Mouse (Mus musculus) activated CD4-positive, CD25-positive, alpha-beta regulatory T cell, adult 4 months (primary cell): ENCODE measurements around the gene Rab7. TPM values are rescaled to one million over a fixed set of nuclear protein-coding genes. Genes with fewer than 3 reads are reported as not detected.
A peak's percentile ranks its signal among the peaks of the same experiment; 100 is the strongest.

ENCODE experiments used
- ATAC-seq: one replicate; pipeline ENCODE4 v1.8.0; 2017
- polyA plus RNA-seq, 2 experiments: library from polyadenylated mRNA; unstranded; fragments of 100-300 nt; shearing (Covaris generic); gene quantifications; one replicate each; pipeline ENCODE4 v1.2.1; 2017

Gene Rab7
- 100 to 1,000 TPM; 294 to 336 TPM for polyA plus RNA-seq

- ATAC-seq, result peak; percentile 97
Observed at GRCm38 (mm10) chr6:88044577-88045405, at the start of gene Rab7. Gene Rab7 (minus strand): TSS chr6:88045270.

- ATAC-seq, result no peak
Observed at GRCm38 (mm10) chr6:88088971-88089370, 43.9 kb upstream of the Rab7 start.

GRCm38 (mm10) chr6:88084278-88085151 is 39.4 kb upstream of the Rab7 start, which contains the start of gene Rpn1:
Gene Rpn1 (plus strand): TSS chr6:88084482.
- peak; percentile 95 for ATAC-seq

GRCm38 (mm10) chr6:88083672-88084071 is 38.6 kb upstream of the Rab7 start:
- ATAC-seq, result no peak

- no peak for ATAC-seq
Observed at GRCm38 (mm10) chr6:88083095-88083494, 38.0 kb upstream of the Rab7 start.

GRCm38 (mm10) chr6:88075960-88076517 is 31.0 kb upstream of the Rab7 start:
- ATAC-seq, result no peak

- ATAC-seq, result peak; percentile 98
Observed at GRCm38 (mm10) chr6:88074752-88075554, 29.9 kb upstream of the Rab7 start.

- no peak for ATAC-seq
Observed at GRCm38 (mm10) chr6:88071216-88071615, 26.1 kb upstream of the Rab7 start.

GRCm38 (mm10) chr6:88070468-88070867 is 25.4 kb upstream of the Rab7 start:
- no peak for ATAC-seq

GRCm38 (mm10) chr6:88068739-88069138 is 23.7 kb upstream of the Rab7 start:
- ATAC-seq, result no peak

GRCm38 (mm10) chr6:88067722-88068121 is 22.7 kb upstream of the Rab7 start:
- no peak for ATAC-seq

GRCm38 (mm10) chr6:88065968-88066367 is 20.9 kb upstream of the Rab7 start:
- ATAC-seq, result no peak

- no peak for ATAC-seq
Observed at GRCm38 (mm10) chr6:88065116-88065515, 20.0 kb upstream of the Rab7 start.

- peak; percentile 67 for ATAC-seq
Observed at GRCm38 (mm10) chr6:88064072-88064642, 19.1 kb upstream of the Rab7 start.

GRCm38 (mm10) chr6:88062398-88062797 is 17.3 kb upstream of the Rab7 start:
- no peak for ATAC-seq

GRCm38 (mm10) chr6:88061406-88061805 is 16.3 kb upstream of the Rab7 start:
- no peak for ATAC-seq

GRCm38 (mm10) chr6:88060602-88061001 is 15.5 kb upstream of the Rab7 start:
- ATAC-seq, result no peak

- no peak for ATAC-seq
Observed at GRCm38 (mm10) chr6:88059903-88060302, 14.8 kb upstream of the Rab7 start.

GRCm38 (mm10) chr6:88056866-88057265 is 11.8 kb upstream of the Rab7 start:
- no peak for ATAC-seq

GRCm38 (mm10) chr6:88055663-88056062 is 10.6 kb upstream of the Rab7 start:
- ATAC-seq, result no peak

- ATAC-seq, result no peak
Observed at GRCm38 (mm10) chr6:88054081-88054835, 9.2 kb upstream of the Rab7 start.
